Mouse (Mus musculus) neutrophil, adult 5-6 weeks (primary cell): ENCODE results near the gene Pgrmc2. TPM values are rescaled to one million over a fixed set of nuclear protein-coding genes. Genes with fewer than 3 reads are reported as not detected.

Experiments
- ATAC-seq: fragments of 151-379, 151-347 bp; 2 replicates; pipeline ENCODE4 v1.8.0; 2017; ENCODE audit warnings: mild to moderate bottlenecking, moderate TSS enrichment; ENCODE audit not compliant: insufficient number of reproducible peaks, poor library complexity, low FRiP score, severe bottlenecking; ENCODE audit errors: extremely low read depth
- total RNA-seq: library from RNA; stranded (forward); fragments of 200-1000 nt; gene quantifications from 2 replicates; pipeline ENCODE4 v1.2.3, GENCODE M21; 2017

Pgrmc2 gene
- total RNA-seq, 1 experiment from 2014 or later = 11.8 TPM

GRCm38 (mm10) chr3:41080724-41081123 lies 2.1 kb downstream of the Pgrmc2 start:
- ATAC-seq = no peak

- ATAC-seq = no peak
These were observed 4.2 kb downstream of the Pgrmc2 start for GRCm38 (mm10) chr3:41078673-41079072.

- ATAC-seq = no peak
These were observed 7.5 kb downstream of the Pgrmc2 start for GRCm38 (mm10) chr3:41075376-41075775.

GRCm38 (mm10) chr3:41070519-41070918 lies 12.3 kb downstream of the Pgrmc2 start:
- no peak for ATAC-seq

- no peak for ATAC-seq
These were observed 17.5 kb downstream of the Pgrmc2 start for GRCm38 (mm10) chr3:41065320-41065719.

GRCm38 (mm10) chr3:41062758-41063157 lies 20.1 kb downstream of the Pgrmc2 start:
- no peak for ATAC-seq

GRCm38 (mm10) chr3:41061831-41062565 lies 20.8 kb downstream of the Pgrmc2 start:
- ATAC-seq = no peak

GRCm38 (mm10) chr3:41059249-41059648 lies 23.6 kb downstream of the Pgrmc2 start:
- ATAC-seq = no peak

- no peak for ATAC-seq
These were observed 24.5 kb downstream of the Pgrmc2 start for GRCm38 (mm10) chr3:41058395-41058794.

GRCm38 (mm10) chr3:41053334-41053733 lies 29.5 kb downstream of the Pgrmc2 start:
- ATAC-seq = no peak

- no peak for ATAC-seq
These were observed 35.0 kb downstream of the Pgrmc2 start for GRCm38 (mm10) chr3:41047838-41048237.

GRCm38 (mm10) chr3:41043756-41044354 lies 39.0 kb downstream of the Pgrmc2 start:
- ATAC-seq = no peak

GRCm38 (mm10) chr3:41042195-41042938 lies 40.5 kb downstream of the Pgrmc2 start:
- ATAC-seq = peak; percentile 23; the same call in 1 of the 2 replicates

- no peak for ATAC-seq
These were observed 41.6 kb downstream of the Pgrmc2 start for GRCm38 (mm10) chr3:41041241-41041640.

- no peak for ATAC-seq
These were observed 44.4 kb downstream of the Pgrmc2 start for GRCm38 (mm10) chr3:41038297-41038916.

GRCm38 (mm10) chr3:41031286-41032210 lies 51.3 kb downstream of the Pgrmc2 start:
- ATAC-seq = no peak

- ATAC-seq = no peak
These were observed 52.1 kb downstream of the Pgrmc2 start for GRCm38 (mm10) chr3:41030705-41031104.

GRCm38 (mm10) chr3:41021980-41022379 lies 60.9 kb downstream of the Pgrmc2 start:
- ATAC-seq = no peak
